22 mouse cellular contexts compared by ENCODE assay signal in the genomic region with DNA sequence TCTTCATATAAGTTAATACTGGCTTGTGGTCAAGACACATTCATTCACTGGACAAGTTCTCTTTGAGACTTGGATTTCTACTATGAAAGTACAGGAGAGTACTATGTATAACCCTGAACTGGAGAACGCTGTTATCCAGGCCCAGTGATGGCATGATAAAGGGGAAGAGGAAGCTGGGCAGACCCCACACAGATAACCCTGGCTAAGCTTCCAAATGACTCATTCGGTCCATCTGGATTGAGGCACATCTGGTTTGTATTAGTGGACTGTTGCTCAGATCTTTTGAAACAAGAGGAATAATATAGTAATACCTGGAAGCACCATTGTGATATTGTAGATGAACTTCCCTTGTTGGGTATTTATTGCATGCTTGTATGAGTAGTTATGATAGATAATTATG.
DNase-seq lines count a peak whose midpoint lies in the region; ATAC-seq lines count a peak whose summit lies in the region.
"Had no signal": no experiment of that assay in that cellular context is flagged by ENCODE, and none has a peak within 500 bp of the region (broad histone marks: within the 10 kb centered on the region; RNA-seq: fewer than 3 reads in every experiment).

No protein-coding gene starts in this region.

- no peak overlapping the region for H3K4me2 ChIP-seq in forebrain, embryonic 13.5 days
- H3K4me2 ChIP-seq: embryonic facial prominence, embryonic 15.5 days; hindbrain, embryonic 13.5 days had no signal

- H3K36me3 ChIP-seq in limb, embryonic 10.5 days = no peaks in the 10 kb centered on the region
- H3K36me3 ChIP-seq in forebrain, embryonic 13.5 days (ENCODE audit: poor library complexity, severe bottlenecking) = no peaks in the 10 kb centered on the region
- H3K36me3 ChIP-seq: embryonic facial prominence, embryonic 15.5 days; forebrain, embryonic 10.5 days; heart, embryonic 10.5 days; hindbrain, embryonic 13.5 days had no signal

- no peak overlapping the region for H3K27ac ChIP-seq in limb, embryonic 10.5 days
- no peak overlapping the region for H3K27ac ChIP-seq in forebrain, embryonic 13.5 days
- H3K27ac ChIP-seq: embryonic facial prominence, embryonic 15.5 days; forebrain, embryonic 10.5 days; heart, embryonic 10.5 days; hindbrain, embryonic 13.5 days; hindbrain, postnatal 0 days had no signal

- no peak overlapping the region for H3K9ac ChIP-seq in forebrain, embryonic 13.5 days
- H3K9ac ChIP-seq: embryonic facial prominence, embryonic 15.5 days; hindbrain, embryonic 13.5 days had no signal

- 0 out of 2 replicates have a peak, but pooled peaks cover 3% of the 10 kb centered on the region for H3K4me1 ChIP-seq in limb, embryonic 10.5 days
- H3K4me1 ChIP-seq in forebrain, embryonic 13.5 days = no peaks in the 10 kb centered on the region
- H3K4me1 ChIP-seq: embryonic facial prominence, embryonic 15.5 days; forebrain, embryonic 10.5 days; heart, embryonic 10.5 days; hindbrain, embryonic 13.5 days had no signal

- no peaks in the 10 kb centered on the region for H3K9me3 ChIP-seq in limb, embryonic 10.5 days (replicated peaks)
- H3K9me3 ChIP-seq in forebrain, embryonic 13.5 days (replicated peaks) = no peaks in the 10 kb centered on the region
- H3K9me3 ChIP-seq: embryonic facial prominence, embryonic 15.5 days; forebrain, embryonic 10.5 days; heart, embryonic 10.5 days; hindbrain, embryonic 13.5 days had no signal

- H3K27me3 ChIP-seq in limb, embryonic 10.5 days (ENCODE audit: low read depth, poor library complexity, severe bottlenecking) = 0 out of 2 replicates have a peak, but pooled peaks cover 4% of the 10 kb centered on the region
- H3K27me3 ChIP-seq in forebrain, embryonic 13.5 days = no peaks in the 10 kb centered on the region
- H3K27me3 ChIP-seq: embryonic facial prominence, embryonic 15.5 days; hindbrain, embryonic 13.5 days had no signal

- WGBS in limb, embryonic 10.5 days = 15% methylated on average over 2 of the region's 2 CpGs
- WGBS in forebrain, embryonic 13.5 days = 91% methylated on average over 2 of the region's 2 CpGs

- no peak for ATAC-seq in forebrain, embryonic 13.5 days
- ATAC-seq: forebrain, embryonic 16.5 days; hindbrain, postnatal 0 days had no signal

- no peak overlapping the region for H3K4me3 ChIP-seq in limb, embryonic 10.5 days
- no peak overlapping the region for H3K4me3 ChIP-seq in forebrain, embryonic 13.5 days
- H3K4me3 ChIP-seq: embryonic facial prominence, embryonic 15.5 days; erythroblast, embryonic 14.5 days; forebrain, embryonic 10.5 days; heart, embryonic 10.5 days; hindbrain, embryonic 13.5 days had no signal

- peak; percentile 18 for DNase-seq in NIH3T3 (ENCODE audit: low read depth)
- DNase-seq in embryo, embryonic 11 days = peak; percentile 58
- peak; percentile 36 for DNase-seq in limb, embryonic 10.5 days (ENCODE audit: low spot score)
- DNase-seq in adrenal gland, postnatal 36 days = no peak
- no peak for DNase-seq in gastrocnemius, adult 8-10 months (ENCODE audit: low spot score in 2 of 2)
- DNase-seq: adrenal gland, adult 8-10 months; cerebellum, adult 11-12 months; cerebellum, adult 9-10 months; cerebellum, postnatal 25 days; gastrocnemius, postnatal 36 days; heart, adult 11 months; heart, postnatal 10 days; heart, postnatal 4 days; kidney, adult 11 months had no signal

Comparison
In these comparisons a context has a peak if more than half of its experiments do, and no peak if none do; other contexts are left out.
1. DNase-seq: peak in NIH3T3 (single experiment), embryo, embryonic 11 days (single experiment) and limb, embryonic 10.5 days (single experiment); none in adrenal gland, postnatal 36 days (0 of 2) and gastrocnemius, adult 8-10 months (0 of 2).